Mouse (Mus musculus): ENCODE data around the gene Fhl2. TPM values are rescaled to one million over a fixed set of nuclear protein-coding genes. Genes with fewer than 3 reads are reported as not detected.
A peak's percentile ranks its signal among the peaks of the same experiment; 100 is the strongest.

Gene Fhl2
- total RNA-seq, 2 experiments from 2014 or later: 43.5 to 46.4 TPM

DNA sequence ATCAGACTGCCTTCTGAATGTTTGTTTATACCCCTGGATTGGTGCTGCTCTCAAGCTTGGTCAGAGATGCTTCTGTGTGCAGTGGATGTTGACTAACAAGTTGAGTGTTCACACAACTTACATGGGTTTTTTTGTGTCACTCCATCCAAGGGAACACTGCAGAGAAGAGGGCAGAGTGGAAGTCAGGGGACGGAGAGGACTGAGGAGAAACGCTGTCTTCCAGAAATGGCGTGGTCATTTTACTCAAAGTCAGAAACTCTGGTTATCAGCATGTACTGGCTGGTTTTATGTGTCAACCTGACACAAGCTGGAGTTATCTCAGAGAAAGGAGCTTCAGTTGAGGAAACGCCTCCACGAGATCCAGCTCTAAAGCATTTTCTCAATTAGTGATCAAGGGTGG is 75.8 kb downstream of the Fhl2 start:
- no peak for DNase-seq (ENCODE audit: low spot score in 2 of 2)

GRCm38 (mm10) chr1:43117435-43117834 is 79.3 kb downstream of the Fhl2 start:
- DNase-seq (ENCODE audit: low spot score in 2 of 2): no peak

DNA sequence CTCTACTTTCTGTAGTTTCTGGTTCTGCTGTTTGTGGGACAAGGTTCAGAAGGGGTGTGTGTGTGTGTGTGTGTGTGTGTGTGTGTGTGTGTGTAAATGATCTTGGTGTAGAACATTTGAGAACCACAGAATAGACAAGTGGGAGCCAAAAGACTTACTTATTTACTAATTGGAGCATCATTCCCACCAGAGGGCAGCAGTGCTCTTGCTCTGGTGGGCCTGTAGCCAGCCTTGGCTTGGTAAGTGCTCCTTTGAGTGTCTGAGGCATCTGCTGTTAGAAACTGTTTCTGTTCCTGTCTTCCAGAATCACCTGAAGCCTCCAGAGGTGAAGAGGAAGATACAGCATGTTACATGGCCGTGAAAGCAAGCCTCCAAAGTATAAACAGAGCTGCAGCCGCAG is 83.9 kb downstream of the Fhl2 start:
- DNase-seq (ENCODE audit: low spot score in 2 of 2): peak; percentile 54 to 75

GRCm38 (mm10) chr1:43110556-43110955 is 86.2 kb downstream of the Fhl2 start:
- DNase-seq (ENCODE audit: low spot score in 2 of 2): no peak

GRCm38 (mm10) chr1:43108729-43109128 is 88.1 kb downstream of the Fhl2 start:
- DNase-seq (ENCODE audit: low spot score in 2 of 2): no peak

DNA sequence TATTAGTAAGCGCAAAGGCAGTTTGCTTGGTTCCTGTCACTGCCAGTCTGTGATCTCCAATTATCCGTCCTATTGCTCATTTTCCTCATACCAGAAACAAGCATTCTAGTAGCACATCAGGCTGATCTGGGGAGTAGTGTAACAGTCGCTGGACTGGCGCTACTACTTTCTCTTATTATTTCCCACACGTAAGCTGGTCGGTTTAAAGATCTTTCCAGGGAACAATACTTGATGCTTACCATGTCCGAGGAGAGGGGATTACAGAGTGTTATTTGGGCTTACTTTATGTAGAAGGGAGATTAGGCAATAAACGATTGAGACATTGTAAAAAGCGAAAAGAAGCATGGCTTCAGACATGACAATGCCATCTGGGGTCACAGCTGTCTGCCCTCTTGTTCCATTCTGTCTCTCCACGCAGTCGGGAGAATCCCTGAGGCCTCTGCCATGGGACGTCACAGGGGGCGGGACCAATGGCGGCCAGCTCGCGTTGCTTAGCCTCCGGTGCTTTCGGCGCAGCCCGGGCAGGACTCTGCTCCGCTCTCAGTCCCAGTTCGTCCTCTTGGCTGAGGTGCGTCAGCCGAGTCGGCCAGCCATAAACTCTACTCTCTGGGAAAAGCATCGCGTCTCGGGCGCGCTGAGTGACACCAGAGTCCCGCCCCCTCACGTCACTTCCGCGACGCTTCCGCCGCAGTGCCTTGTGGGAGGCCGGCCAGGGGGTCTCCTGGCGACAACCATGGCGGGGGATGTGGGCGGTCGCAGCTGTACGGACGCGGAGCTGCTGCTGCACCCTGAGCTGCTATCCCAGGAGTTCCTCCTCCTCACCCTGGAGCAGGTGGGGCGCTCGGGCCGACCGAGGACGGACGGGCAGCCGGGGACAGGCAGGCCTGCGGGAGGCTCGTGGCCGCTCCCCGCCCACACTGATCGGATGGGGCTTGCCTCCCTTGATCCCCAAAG is 98.5 kb downstream of the Fhl2 start, which contains the start of the genes Tgfbrap1 and AI597479:
TSS of gene Tgfbrap1 (minus strand) at position 607 of the 954 bp plus-strand sequence.
TSS of gene AI597479 (plus strand) at position 680 of the 954 bp plus-strand sequence.
- DNase-seq (ENCODE audit: low spot score in 2 of 2): peak; percentile 94 to 96

GRCm38 (mm10) chr1:43094206-43094605 is 102.6 kb downstream of the Fhl2 start:
- no peak for DNase-seq (ENCODE audit: low spot score in 2 of 2)

DNA sequence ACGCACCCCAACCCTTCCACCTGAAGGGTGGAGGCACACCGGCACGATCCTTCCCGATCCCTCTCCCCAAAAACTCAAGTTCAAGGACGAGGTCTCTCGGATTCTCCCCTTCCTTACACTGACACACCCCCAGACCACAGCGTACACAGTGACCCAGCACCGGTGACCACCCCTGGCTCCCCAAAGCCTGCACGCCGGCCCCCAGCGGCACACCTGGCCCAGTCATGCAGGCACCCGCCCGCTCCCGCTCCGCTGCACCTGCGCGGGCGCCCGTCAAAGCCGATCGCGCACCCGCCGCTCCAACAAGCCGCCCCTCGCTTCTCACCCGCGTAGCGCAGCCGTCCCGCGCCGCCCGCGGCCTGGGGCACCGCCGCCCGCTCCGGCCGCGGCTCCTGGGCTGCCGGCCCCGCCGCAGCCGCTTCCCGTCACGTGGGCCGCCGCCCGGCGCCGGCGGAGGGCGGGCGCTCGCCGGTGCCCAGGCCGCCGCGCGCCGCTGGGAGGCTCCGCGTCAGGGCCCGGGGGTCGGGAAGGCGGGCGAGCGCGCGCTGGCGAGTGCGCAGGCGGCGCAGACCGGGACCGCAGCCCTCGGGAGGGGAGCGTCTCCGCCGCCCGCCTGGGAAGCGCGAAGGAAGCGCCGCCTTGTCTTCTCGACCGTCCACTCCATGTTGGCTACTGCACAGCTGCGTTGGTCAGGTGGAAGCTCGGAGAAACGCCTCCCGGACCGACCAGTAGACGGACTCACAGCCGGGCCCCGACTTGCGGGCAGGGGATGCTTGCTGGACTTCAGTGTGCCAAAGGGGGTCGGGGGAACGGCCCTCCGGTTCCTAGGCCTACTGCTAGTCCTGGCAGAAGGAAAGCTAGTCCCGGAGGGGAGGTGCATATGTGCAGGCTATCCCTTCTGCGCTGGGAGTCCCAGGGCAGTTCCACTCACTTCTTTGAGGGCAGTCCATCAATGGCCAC is 104.4 kb downstream of the Fhl2 start:
- DNase-seq (ENCODE audit: low spot score in 2 of 2): peak; percentile 47 to 77

DNA sequence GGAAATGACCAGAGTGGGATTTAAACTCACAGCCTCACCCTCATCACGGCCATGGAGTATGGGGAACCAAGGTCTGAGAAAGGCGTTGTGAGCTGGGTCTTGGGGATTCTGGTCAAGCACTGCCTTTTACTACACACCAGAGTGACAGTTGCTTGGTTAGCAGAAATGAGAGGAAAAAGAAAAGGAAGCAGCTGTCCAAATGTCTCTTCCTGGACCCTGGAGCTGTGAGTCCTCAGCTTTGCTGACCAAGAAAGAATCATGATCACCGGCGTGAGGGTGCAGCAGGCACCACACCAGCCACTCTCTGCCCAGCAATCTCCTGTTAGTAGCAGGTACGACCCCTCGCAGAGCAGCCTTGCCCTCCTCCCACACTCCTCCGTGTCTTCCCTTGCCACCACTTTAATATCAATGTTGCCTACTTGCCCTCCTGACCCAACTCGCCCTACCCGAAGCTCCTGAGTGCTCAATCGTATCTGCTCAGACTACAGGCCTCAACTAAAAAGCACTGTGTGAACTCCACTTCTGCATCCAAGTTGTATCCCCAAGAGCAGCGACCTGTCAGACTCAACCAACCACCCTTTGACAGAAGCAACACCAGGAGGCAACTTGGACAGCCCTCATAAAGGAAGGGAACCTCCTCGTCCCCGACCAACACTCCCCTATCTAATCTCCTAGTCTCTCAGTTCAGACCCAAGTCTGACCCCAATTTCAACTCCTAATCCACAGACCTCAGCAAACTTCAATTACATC is 105.3 kb downstream of the Fhl2 start:
- DNase-seq (ENCODE audit: low spot score in 2 of 2): no peak

DNA sequence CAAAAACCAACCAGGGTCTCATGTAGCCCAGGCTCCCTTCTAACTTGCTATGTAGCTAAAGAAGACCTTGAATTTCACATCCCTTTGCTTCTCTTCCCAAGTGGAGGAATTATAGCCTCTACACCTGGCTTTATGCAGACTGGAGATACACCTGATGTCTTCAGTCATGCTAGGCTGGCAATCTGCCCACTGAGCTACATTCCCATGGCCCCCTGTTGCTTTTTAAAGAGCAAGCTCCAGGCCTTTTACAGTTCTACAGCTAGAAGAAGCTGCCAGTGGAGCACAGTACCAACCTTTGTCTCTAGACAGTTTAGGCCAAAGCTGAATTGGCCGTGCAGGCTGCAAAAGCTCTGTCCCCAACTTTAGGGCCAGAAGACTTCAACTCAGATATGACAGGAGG is 106.4 kb downstream of the Fhl2 start:
- DNase-seq (ENCODE audit: low spot score in 2 of 2): no peak

GRCm38 (mm10) chr1:43082946-43083345 is 113.8 kb downstream of the Fhl2 start:
- no peak for DNase-seq (ENCODE audit: low spot score in 2 of 2)

- no peak for DNase-seq (ENCODE audit: low spot score in 2 of 2)
Observed at GRCm38 (mm10) chr1:43078124-43078523, 118.7 kb downstream of the Fhl2 start.

DNA sequence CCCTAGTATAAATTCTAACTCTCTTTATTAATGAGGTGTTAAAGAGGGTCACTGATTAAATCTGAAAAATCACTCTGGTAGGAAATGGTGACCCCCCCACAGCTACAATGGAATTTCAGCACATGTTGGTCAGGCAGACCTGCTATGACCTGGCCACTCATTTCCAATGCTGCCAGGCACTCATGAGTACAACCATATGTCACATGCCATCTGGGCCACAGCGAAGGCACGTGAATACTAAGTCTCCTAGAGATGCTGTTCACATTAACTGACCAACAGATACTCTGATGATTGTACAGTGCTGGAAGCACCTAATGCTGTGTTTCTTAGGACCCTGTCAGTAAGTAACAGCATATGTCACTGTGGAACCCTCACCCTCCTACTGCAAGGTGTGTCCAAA is 122.0 kb downstream of the Fhl2 start:
- no peak for DNase-seq (ENCODE audit: low spot score in 2 of 2)

Other genes starting within 250 kb of the Fhl2 start
- 10 to 100 TPM; 23.7 to 26.5 TPM for gene Gpr45, start 244.1 kb downstream of the Fhl2 start, total RNA-seq (2021)
- 10 to 100 TPM; 40.6 to 42.3 TPM for gene Tgfbrap1, start 98.3 kb downstream of the Fhl2 start, total RNA-seq (2021)
- gene AI597479, start 98.3 kb downstream of the Fhl2 start, total RNA-seq (2021): 10 to 100 TPM; 21.3 to 21.7 TPM
- gene Nck2, start 247.6 kb upstream of the Fhl2 start, total RNA-seq (2021): 10 to 100 TPM; 48.4 to 50.9 TPM